Mouse (Mus musculus) layer of hippocampus, postnatal 14 days (tissue): ENCODE results near the gene Ulk4. TPM values are rescaled to one million over a fixed set of nuclear protein-coding genes. Genes with fewer than 3 reads are reported as not detected.
A peak's percentile ranks its signal among the peaks of the same experiment; 100 is the strongest.
"Not testable (repeated sequence)": the region's sequence is repeated elsewhere in the genome, so short reads cannot be mapped to it uniquely, and the experiment has no call there.

Experiments used
- DNase-seq, 2 experiments: peaks; one replicate each; pipeline ENCODE4 v3.0.0; 2021 to 2022; ENCODE audit warnings: low spot score in 2 of 2, mixed read lengths in 1 of 2
- total RNA-seq, 2 experiments: library from RNA; stranded (reverse); gene quantifications; 2 replicates each; pipeline ENCODE4 v1.2.3; 2021

Gene Ulk4
- total RNA-seq, 2 experiments from 2014 or later, result 8.2 to 9.4 TPM

- no peak for DNase-seq
Observed at GRCm38 (mm10) chr9:120948832-120949231, 328.2 kb downstream of the Ulk4 start.

- no peak for DNase-seq
Observed at GRCm38 (mm10) chr9:120946131-120946530, 330.9 kb downstream of the Ulk4 start.

- DNase-seq, result no peak
Observed at GRCm38 (mm10) chr9:120944211-120944610, 332.8 kb downstream of the Ulk4 start.

GRCm38 (mm10) chr9:120943757-120944156 is 333.2 kb downstream of the Ulk4 start:
- DNase-seq, result no peak

GRCm38 (mm10) chr9:120940858-120941257 is 336.1 kb downstream of the Ulk4 start:
- no peak for DNase-seq

- peak in 1 of 2 experiments; percentile 60 for DNase-seq
Observed at GRCm38 (mm10) chr9:120936351-120936750, 340.6 kb downstream of the Ulk4 start.

- DNase-seq, result no peak
Observed at GRCm38 (mm10) chr9:120935634-120935922, 341.4 kb downstream of the Ulk4 start.

- no peak for DNase-seq
Observed at GRCm38 (mm10) chr9:120934821-120935633, 342.0 kb downstream of the Ulk4 start.

GRCm38 (mm10) chr9:120933886-120934758 is 342.9 kb downstream of the Ulk4 start:
- DNase-seq, result peak in 1 of 2 experiments; percentile 55

- DNase-seq, result no peak
Observed at GRCm38 (mm10) chr9:120933587-120933885, 343.5 kb downstream of the Ulk4 start.

GRCm38 (mm10) chr9:120932797-120933586 is 344.0 kb downstream of the Ulk4 start:
- DNase-seq, result peak; percentile 96 to 97

GRCm38 (mm10) chr9:120932371-120932770 is 344.6 kb downstream of the Ulk4 start:
- no peak for DNase-seq

GRCm38 (mm10) chr9:120930811-120931210 is 346.2 kb downstream of the Ulk4 start:
- no peak for DNase-seq

GRCm38 (mm10) chr9:120930021-120930420 is 347.0 kb downstream of the Ulk4 start:
- no peak for DNase-seq

- no peak for DNase-seq
Observed at GRCm38 (mm10) chr9:120929081-120929480, 347.9 kb downstream of the Ulk4 start, which contains the start of gene Ctnnb1. Gene Ctnnb1, plus strand, starts transcription at chr9:120929216.

- no peak for DNase-seq
Observed at GRCm38 (mm10) chr9:120926939-120927606, 349.9 kb downstream of the Ulk4 start.

GRCm38 (mm10) chr9:120926126-120926525 is 350.9 kb downstream of the Ulk4 start:
- DNase-seq, result no peak

GRCm38 (mm10) chr9:120919130-120919529 is 357.9 kb downstream of the Ulk4 start:
- DNase-seq, result no peak

- no peak for DNase-seq
Observed at GRCm38 (mm10) chr9:120918642-120919041, 358.4 kb downstream of the Ulk4 start.

GRCm38 (mm10) chr9:120918211-120918610 is 358.8 kb downstream of the Ulk4 start:
- no peak for DNase-seq

- DNase-seq, result not testable (repeated sequence)
Observed at GRCm38 (mm10) chr9:120917619-120918018, 359.4 kb downstream of the Ulk4 start.
